Mouse (Mus musculus): ENCODE results near the gene Sbno2.
A peak's percentile ranks its signal among the peaks of the same experiment; 100 is the strongest.

Sbno2 gene

DNA sequence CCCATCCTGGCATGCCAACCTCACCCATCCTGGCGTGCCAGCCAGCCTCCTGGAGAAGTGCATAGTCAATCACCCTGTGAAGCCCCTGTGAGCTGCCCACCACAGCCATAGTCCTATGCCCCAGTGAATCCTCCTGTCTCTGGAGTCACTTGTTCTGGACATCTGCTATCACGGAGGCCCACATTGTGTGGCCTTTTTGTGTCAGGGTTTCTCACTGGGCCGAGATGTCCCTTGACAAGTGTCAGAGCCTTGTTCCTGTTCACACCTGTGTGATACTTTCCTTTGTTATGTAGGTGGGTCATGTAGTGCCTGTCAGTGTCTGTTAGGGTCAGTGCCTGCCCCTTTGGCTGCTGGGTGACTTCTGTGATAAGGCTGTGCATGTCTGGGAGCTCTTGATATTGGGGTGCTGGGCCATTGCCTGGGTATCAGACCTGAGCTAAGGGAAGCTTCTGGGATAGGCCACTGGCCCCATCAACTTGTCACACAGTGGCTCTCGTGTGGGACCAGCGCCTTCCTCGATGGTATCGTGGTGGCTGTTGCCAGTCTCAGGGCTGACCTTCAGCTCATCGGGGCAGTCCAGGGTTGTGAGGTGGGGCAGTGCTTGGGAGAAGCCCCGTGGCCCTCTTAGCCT is 18.7 kb upstream of the Sbno2 start:
- no peak for DNase-seq (ENCODE audit: low read depth, low spot score)

DNA sequence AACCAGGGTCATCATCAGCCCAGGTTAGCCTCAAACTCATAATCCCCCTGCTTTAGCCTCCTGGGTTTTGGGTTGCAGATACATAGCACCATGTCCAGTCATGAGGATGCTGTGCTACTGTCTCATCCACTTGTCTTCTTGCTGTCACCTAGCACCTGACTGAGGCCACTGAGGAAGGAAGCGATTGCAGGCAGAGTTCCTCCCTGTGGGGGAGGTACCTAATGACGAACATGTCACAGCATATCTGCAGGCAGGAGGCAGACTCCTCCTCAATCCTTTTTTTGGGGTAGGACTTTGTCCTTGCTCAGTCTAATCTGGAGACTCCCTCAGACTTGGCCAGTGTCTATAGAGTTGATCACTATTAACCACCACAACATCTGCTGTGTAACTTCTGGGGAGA is 16.3 kb upstream of the Sbno2 start:
- no peak for DNase-seq (ENCODE audit: low read depth, low spot score)

DNA sequence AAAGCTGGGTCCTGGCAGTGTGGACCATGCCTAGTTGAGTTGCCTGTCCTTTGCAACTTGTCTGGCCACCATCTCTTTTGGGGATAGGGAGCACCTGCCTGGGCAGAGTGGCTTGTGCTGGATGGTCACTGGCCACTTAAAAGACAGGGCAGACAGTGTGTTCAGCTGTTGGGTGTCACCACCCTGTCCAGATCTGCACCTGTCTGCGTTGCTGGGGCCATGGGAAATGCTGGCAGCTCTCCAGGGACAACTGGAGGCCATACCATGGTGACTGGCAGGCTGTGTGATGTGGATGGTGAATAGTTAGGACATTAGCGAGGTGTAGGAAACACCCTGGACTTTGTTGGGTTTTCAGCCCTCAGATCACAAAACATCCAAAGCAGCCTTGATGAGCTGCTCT is 14.8 kb upstream of the Sbno2 start:
- no peak for DNase-seq (ENCODE audit: low read depth, low spot score)

DNA sequence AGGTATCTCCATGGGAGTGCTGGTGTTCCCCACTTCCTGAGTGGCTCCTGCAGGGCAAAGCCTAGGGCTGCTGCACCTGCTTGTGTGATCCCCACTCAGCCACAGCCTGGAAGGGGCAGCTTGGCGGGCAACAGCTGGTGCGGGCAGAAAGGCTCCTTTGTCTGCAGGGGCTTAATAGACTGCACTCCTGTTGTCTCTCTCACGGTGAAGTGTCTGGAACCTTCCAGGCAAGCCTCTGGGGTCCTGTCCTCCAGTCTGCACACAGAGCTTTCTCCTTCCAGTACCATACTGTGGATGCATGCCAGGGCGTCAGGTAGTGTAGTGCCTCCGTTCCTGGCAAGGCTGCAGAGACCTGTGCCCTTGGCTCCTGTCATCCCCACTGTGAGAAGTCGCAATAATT is 13.2 kb upstream of the Sbno2 start:
- DNase-seq (ENCODE audit: low read depth, low spot score), result no peak

DNA sequence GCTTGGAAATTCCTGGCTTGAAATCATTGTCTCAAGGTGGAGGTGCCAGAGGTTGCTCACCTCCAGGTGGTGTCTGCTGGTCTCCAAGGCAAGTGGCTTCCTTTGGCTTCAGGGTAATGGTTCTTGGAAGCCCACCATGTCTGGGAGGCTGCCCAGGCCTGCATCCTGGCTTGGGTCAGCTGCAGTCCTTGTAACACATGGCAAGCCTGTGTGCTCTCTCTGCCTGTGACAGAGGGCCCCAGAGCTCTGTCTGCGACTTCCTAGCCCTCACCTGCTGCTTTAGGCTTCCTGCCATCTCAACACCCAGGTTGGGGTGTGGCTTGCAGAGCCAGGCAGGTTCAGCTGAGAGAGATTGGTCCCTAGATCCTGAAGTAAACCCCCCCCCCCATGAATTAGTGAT is 12.4 kb upstream of the Sbno2 start:
- no peak for DNase-seq (ENCODE audit: low read depth, low spot score)

DNA sequence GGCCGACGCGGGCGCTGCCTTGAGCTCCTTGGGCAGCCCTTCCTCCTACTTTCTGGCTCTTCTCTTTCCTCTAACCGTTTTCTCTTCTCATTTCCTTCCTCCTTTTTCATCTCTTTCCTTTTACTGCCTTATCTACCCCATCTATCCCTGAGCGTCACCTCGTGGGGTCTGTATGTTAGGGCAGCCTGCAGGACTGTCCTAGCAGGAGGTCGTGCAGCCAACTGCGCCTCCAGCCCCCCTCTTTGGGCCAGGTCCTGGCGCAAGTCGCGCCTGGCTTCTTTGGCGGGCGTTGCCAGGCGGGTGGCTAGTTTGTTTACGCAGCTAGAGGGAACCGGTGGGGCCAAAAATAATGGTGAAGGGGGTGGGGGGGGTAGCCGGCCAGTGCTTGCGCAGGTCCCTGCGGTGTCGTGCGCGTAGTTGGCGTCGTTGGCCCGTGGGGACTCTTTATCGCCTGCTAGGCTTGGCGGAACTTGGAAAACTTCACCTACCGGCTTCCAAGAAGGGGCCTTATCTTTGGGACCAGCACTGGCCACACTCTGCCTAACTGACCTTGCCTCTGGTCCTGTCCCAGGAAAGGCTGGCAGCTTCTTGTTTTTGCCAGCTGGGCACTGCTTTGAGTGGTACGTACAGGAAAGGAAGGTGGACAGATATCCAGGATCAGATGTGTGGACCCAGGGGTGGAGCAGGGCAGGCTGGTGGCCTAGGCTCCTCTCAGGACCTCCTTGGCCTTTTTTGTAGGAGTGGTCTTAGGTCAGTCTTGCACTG is 11.7 kb upstream of the Sbno2 start:
- peak; percentile 80 for DNase-seq (ENCODE audit: low read depth, low spot score)

DNA sequence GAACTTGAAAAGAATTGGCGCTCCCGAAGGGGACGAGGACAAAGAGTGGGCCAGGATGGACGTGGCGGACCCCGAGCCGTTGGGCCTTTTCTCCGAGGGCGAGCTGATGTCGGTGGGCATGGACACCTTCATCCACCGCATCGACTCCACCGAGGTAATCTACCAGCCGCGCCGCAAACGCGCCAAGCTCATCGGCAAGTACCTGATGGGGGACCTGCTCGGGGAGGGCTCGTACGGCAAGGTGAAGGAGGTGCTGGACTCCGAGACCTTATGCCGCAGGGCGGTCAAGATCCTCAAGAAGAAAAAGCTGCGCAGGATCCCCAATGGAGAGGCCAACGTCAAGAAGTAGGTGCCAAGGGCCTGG is 11.2 kb upstream of the Sbno2 start:
- no peak for DNase-seq (ENCODE audit: low read depth, low spot score)

DNA sequence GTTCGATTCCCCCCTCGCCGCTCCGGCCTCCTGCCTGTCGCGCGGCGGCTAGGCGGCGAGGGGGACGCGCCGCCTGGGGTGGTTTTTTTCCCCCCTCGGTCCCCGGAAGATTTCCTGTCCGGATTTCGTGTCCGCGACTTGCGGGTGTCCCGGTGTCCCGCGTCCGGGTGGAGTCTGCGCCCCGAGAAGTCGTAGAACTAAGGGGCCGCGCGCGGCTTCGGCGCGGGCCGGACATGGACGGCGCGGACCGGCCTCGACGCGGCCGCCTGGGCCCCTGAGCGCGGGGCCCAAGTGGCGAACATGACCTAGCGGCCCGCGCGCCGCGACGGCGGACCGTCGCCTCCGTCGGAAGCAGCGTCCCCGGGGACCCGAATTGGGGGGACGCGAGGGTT is 10.6 kb upstream of the Sbno2 start:
- DNase-seq (ENCODE audit: low read depth, low spot score), result no peak

DNA sequence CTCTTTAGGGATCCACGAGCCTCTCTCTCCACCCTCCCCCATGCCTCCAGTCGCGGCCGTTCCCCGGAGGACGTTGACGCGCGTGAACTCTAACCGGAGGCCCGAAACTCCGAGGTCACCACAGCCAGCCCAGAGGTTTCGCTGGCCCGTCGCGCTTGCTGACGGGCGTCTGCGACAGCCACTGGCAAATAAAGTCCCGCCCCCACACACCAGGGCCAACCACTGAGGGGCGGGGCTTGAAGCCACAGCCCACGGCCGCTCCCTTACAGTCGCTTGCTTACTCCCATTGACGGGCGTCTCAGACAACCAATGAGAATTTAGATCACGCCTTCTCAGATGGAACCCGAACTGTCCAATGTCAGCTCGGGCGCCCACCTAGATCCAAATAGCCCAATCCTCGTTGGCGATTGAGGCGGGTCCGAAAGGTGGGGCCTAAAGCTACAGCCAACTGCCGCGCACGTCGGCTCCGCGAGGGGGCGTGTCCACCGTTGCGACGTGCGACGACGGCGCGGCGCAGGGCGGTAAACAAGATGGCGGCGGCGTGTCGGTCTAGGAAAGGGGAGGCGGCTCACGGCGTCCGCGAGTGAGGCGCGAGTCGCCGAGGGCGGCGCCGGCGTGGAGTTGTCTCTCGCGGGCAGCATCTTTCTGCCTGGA is 10.0 kb upstream of the Sbno2 start, which contains the start of gene Stk11:
TSS of gene Stk11 (plus strand) at position 514 of the 654 bp plus-strand sequence.
- DNase-seq (ENCODE audit: low read depth, low spot score), result peak; percentile 100

DNA sequence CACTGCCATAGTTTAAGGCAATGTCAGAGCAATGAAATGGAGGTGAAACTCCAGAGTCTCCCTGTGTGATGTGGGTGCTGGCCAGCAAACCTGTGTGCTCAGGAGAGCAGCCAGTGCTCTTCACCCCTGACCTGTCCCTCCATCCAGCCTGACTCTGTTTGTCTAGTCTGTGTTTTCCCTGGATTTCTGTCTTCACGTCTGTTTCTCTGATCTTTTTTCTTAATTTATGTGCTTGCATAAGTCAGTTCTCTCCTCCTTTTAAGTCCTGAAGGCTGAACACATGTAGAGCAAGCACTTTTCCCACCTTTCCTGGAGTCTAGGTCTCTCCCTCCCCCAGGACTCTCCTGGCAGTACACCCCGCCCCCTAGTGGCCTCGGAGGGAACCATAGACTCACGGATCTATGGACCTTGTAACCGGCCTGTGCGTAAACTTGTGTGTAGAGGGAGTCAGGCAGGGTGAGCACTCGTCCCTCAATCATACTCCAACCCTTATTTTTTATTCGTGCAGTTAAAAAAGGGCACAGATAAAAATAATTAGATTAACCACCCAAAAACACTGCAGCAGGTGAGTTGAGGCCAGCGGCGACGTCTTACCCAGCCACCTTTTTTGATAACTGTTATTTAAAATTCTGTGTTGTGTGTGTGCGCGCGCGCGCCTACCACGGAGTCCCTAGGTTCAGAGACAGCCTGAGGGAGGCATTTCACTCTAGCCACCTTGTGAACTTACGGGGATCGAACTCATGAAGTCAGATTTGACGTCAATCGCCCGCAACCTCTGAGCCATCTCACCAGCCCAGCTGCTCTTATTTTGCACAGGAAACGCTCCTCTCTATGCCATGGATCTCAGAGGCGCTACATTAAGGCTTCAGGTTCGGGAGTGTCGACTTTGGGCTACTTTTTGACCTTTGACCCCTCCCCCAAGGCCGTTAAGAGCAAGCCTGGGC is 9.2 kb upstream of the Sbno2 start:
- DNase-seq (ENCODE audit: low read depth, low spot score), result peak; percentile 90

DNA sequence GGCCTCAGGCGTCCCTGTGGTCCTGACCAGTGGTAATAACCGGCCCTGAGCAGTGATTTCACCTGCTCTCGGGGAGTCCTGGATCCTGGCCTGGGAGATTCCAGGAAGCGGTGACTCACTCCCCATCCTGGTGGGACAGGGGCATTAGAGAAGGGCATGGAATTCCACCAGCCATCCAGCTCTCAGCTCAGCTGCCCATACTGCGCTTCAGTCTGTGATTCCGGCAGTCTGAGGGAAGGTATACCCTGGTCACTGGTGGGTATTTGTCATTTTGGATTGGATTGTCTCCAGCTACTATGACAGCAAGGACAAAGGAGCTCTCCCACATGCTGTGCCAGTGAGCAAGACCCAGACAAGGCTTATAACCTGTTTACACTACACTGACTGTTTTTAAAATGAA is 2.3 kb upstream of the Sbno2 start:
- no peak for DNase-seq (ENCODE audit: low read depth, low spot score)

DNA sequence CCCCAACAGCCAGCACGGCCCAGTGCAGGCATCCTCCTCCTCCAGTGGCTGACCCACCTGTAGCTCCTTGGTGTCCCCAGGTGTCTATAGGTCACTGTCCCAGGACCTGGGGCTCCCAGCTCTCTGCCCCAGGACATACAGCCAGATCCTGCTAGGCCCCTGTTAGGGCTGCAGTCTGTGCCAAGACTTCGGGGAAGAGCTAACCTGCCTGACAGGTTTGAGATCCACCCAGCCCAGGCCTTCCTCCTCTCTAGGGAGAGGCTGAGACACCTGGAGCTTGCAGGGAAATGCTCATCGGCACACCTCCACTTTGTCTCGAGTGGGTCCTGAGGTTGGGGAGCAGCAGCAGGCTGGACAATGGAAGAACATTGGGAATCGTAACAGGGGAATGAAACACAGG is 555 bp upstream of the Sbno2 start:
- no peak for DNase-seq (ENCODE audit: low read depth, low spot score)

DNA sequence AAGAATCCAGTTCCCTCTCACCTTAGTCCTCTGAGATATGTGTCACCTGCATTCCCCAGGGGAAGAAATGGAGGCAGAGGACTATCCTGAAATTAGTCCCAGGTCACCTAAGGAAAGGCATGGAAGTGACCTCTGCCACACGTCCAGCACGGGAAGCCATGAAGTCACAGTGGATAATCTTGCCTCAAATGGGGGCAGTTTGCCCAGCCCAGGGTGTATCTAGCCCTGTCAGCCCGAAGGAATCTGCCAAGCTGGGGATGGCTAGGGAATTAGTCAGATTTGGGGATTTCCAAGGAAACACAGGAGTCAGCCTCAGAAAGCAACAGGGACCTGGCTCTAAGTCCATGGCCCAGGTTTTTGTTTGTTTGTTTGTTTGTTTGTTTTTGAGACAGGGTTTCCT is 1.2 kb downstream of the Sbno2 start:
- DNase-seq (ENCODE audit: low read depth, low spot score), result no peak

DNA sequence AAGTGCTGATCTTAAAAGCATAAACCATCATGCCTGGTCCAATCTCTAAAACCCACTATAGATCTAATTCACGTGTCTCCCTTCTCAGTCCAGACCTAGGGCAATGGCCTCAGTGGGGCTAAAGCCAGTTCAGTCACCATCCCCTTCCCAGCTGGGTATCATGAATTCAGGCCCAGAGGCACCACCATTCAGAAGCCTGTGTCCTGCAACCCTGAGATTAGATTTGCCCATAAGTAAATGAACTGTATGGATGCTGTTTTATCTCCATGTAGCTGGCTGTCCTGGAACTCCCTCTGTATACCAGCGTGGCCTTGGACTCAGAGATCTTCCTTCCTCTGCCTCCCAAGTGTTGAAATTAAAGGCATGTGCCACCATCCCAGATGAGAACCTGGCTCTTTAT is 2.3 kb downstream of the Sbno2 start:
- no peak for DNase-seq (ENCODE audit: low read depth, low spot score)

DNA sequence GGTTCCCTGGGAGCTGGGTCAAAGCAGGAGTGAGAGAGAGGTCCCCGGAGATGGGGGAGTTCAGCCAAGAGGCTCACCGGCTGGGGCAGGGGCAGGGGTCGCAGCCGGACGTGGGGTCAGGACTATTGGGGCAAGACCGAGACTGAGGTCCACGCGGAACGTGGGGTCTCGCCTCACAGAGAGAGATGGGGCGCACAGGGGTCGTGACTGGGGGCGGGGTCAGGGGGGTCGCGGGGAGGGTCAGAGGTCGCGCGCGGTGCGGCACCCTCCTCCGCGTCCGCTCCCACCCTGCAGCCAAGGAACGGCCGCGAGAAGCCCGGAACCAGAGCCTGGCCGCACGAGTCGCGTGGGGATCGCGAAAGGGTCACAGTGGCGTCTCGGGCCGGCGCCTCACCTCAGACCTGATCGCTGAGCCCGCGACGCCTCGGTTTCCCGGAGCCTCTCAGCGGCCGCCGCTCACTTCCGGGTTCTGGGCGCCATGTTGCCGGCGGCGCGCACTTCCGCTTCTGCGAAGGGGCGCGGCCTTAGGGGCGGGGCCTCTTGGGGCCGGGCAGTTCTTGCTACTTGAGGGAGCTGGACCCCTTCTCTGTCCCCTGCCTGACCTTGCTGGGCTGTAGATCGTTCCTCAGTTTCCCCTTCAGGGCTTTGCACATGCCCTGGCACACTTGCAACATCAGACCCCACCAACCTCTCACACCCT is 3.0 kb downstream of the Sbno2 start:
- peak; percentile 91 for DNase-seq (ENCODE audit: low read depth, low spot score)

DNA sequence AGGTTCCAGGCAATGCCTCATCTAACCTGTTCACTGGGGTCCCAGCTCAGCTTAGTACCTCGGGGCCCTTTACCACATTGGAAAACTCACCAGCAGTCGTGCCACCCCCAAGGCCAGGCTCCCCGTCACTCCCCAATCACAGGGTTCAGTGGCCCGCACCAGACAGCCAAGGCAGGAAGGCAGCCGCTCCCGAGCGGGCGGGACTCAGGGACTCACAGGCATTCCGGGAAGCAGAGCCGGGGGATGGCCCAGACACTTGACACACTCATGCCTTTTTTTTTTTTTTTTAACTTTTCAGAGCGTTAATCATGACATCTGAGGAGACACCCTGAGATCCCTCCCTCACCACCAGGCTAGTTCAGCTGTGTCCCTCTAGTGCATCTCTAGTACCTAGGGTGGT is 4.4 kb downstream of the Sbno2 start:
- DNase-seq (ENCODE audit: low read depth, low spot score), result no peak

DNA sequence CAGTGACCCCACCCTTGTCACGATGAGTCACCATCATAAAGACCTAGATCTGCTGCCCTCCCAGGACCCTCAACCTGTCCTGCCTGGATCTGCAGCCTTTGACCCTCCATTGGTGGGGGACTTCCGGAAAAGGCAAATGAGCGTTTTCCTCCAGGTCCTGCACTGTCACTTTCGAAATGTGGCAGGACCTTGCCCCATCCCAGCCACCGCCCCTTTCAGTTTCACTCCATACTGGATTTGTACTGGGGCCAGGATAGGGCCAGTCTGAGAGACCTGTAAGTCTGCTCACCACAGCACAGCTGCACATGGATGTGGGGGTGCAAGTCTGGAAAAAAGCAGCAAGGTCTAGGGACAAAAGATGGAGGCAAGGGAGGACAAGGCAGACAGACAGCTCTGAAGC is 6.7 kb downstream of the Sbno2 start:
- DNase-seq (ENCODE audit: low read depth, low spot score), result no peak

DNA sequence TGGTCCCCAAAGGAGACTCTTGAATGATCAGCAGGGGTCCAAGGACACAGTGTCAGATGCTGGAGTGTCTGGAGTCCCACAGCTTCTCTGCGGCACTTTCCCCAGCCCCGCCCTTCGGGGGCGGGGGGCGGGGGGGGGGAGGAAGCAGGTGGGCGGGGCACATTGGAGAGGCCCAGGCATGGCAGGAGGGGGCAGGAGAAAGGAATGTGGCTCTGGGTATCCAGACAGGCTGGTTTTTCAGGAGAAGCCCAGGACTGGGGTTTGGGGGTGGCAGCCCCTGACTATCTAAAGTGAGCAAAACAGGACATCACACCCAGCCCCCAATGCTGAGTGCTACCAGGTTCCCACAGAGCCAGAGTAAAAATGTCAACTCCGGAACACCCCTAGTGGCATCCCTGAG is 8.1 kb downstream of the Sbno2 start:
- no peak for DNase-seq (ENCODE audit: low read depth, low spot score)

DNA sequence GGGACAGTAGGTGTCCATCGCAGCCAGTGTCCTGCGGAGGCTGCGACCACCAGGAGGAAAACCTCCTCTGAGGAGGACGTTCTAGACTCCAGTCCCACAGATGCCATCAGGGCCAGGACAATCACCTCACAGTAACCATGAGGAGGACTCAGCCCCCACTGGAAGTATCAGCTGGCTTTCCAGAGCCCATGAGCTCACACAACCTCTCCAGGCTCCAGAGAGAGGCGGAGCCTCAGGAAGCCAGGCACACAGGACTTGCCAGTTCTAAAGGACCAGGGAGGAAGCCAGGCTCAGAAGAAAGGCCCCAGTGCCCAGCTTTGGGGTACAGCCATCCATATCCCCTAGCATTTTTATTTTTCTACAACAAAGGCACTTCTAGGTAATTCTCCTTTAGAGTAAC is 9.8 kb downstream of the Sbno2 start:
- no peak for DNase-seq (ENCODE audit: low read depth, low spot score)

DNA sequence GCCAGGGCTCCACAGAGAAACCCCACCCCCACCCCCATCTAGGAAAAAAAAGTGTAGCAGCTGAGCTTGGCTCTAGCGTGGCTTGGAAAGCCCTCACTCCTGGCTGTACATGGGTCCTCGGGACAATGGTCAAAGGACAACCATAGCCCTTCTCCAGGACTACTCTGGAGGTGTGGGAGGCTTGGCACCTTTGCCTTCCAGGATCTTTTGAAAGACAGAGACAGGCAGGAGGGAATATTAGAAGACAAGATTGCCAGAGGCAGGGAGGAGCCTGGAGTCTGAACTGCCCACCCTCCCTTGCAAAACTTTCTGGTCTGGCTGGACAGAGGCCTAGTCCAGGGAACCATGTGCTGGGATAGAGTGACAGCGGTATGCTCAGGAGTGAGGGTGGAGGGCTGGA is 10.7 kb downstream of the Sbno2 start:
- DNase-seq (ENCODE audit: low read depth, low spot score), result no peak

DNA sequence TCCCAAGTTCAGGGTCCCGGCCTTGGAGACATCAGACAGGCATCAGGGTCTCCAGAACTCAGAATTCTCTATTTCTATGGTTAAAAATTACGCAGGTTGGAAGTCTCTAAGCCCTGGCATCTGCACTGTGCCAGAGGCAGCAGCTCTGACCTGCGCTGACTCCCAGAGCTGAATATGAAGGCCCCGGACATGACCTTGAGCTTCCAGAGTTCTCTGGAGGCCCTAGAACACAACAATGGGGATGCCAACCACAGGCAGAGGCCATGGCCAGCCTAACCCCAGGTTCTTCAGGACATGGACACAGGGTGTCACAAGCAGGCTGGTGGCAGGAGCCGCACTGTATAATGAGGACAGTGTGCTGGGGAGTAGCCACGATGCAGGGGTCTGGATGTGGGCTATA is 11.3 kb downstream of the Sbno2 start:
- DNase-seq (ENCODE audit: low read depth, low spot score), result no peak

Data from A20 (cell line).